Mouse (Mus musculus): ENCODE data around the gene Ctsj. TPM values are rescaled to one million over a fixed set of nuclear protein-coding genes. Genes with fewer than 3 reads are reported as not detected.
"Not testable (repeated sequence)": the region's sequence is repeated elsewhere in the genome, so short reads cannot be mapped to it uniquely, and the experiment has no call there.

Ctsj gene
- not detected in 2 replicates for polyA plus RNA-seq (2015; fragmentation: Nextera tagmentation; extraction: Ambion mirVana)

- Histone ChIP-seq H3K4me3 (replicated peaks; ENCODE audit: low read length) (no peak within 1 kb of the TSS), H3K4me1 (replicated peaks; ENCODE audit: control insufficient read depth, insufficient read depth, low read length) (no peaks in the 10 kb centered on the region), H3K27me3 (replicated peaks; ENCODE audit: control insufficient read depth, insufficient read depth, low read length) (no peaks in the 10 kb centered on the region), H3K9ac (replicated peaks; ENCODE audit: low read depth, low read length) (no peak within 1 kb of the TSS), H3K36me3 (ENCODE audit: control insufficient read depth, insufficient read depth) (no peaks in the 10 kb centered on the region), H3K9me3 (ENCODE audit: control insufficient read depth, low read length) (peaks cover 7% of the 10 kb centered on the region; the same call in 1 of the 2 replicates), H3K27ac (ENCODE audit: low read length) (no peak within 1 kb of the TSS), H3K4me2 (ENCODE audit: low read length) (no peak within 1 kb of the TSS)
- WGBS: 80% methylated on average over 3 of the region's 3 CpGs
- no peak for ATAC-seq
These were observed at the start of gene Ctsj for GRCm38 (mm10) chr13:61005859-61006258. Ctsj (minus strand) TSS chr13:61005959.

DNA sequence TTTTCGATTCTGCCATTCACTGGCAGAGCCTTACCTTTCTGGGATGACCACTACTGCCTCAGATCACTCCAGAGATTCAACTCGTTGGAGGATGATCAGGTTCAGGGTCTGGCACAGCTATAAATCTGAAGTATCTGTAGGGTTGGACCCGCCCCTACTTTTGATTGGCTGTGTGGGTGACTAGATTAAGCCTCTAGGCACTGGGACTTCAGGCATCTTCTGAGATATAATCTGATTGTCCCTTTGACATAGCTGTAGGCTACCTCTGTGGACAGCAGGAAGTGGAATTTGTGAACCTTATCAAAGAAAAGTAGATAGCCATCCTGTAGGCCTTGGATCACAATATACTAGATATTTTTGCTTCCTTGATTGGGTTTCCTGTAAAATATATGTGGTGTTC is 34.8 kb upstream of the Ctsj start, which contains the start of gene Ctsq:
Ctsq (minus strand) TSS at position 101 of the 400 bp plus-strand sequence.
- H3K9me3 ChIP-seq (ENCODE audit: control insufficient read depth, low read length): peaks cover 9% of the 10 kb centered on the region
- H3K36me3 ChIP-seq (ENCODE audit: control insufficient read depth, insufficient read depth): no peaks in the 10 kb centered on the region
- H3K27ac ChIP-seq (ENCODE audit: low read length): no peak within 1 kb of the TSS
- H3K4me2 ChIP-seq (ENCODE audit: low read length): no peak within 1 kb of the TSS
- H3K9ac ChIP-seq (replicated peaks; ENCODE audit: low read depth, low read length): no peak within 1 kb of the TSS
- H3K27me3 ChIP-seq (replicated peaks; ENCODE audit: control insufficient read depth, insufficient read depth, low read length): no peaks in the 10 kb centered on the region
- WGBS: 53% methylated on average over 3 of the region's 3 CpGs
- ATAC-seq: no peak
- H3K4me1 ChIP-seq (replicated peaks; ENCODE audit: control insufficient read depth, insufficient read depth, low read length): no peaks in the 10 kb centered on the region
- no peak within 1 kb of the TSS for H3K4me3 ChIP-seq (replicated peaks; ENCODE audit: low read length)

DNA sequence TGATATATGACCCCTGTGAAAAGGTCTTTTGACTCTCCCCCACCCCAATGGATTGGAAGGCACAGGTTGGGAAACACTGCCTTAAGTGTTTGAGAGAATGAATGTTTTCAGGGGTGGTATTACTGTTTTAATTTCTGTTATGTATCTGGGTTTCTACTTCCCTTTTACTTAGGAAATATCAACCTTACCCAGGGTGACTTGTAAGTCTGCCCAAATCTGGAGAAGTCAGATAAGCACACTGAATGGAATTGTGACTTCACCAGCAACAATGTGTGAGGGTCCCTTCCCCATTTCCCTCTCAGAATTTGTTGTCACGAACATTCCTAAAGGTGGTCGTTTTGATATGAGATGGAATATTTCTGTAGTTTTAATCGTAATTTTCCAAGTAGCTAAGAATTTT is 17.0 kb upstream of the Ctsj start:
- H3K36me3 ChIP-seq (ENCODE audit: control insufficient read depth, insufficient read depth): no peaks in the 10 kb centered on the region
- no peak for ATAC-seq
- H3K4me1 ChIP-seq (replicated peaks; ENCODE audit: control insufficient read depth, insufficient read depth, low read length): no peaks in the 10 kb centered on the region
- H3K4me3 ChIP-seq (replicated peaks; ENCODE audit: low read length): no peak overlapping the region
- WGBS: 93% methylated on average over 3 of the region's 3 CpGs
- no peak overlapping the region for H3K9ac ChIP-seq (replicated peaks; ENCODE audit: low read depth, low read length)
- no peaks in the 10 kb centered on the region for H3K27me3 ChIP-seq (replicated peaks; ENCODE audit: control insufficient read depth, insufficient read depth, low read length)
- no peak overlapping the region for H3K4me2 ChIP-seq (ENCODE audit: low read length)
- peaks cover 7% of the 10 kb centered on the region; the same call in 1 of the 2 replicates for H3K9me3 ChIP-seq (ENCODE audit: control insufficient read depth, low read length)
- no peak overlapping the region for H3K27ac ChIP-seq (ENCODE audit: low read length)

GRCm38 (mm10) chr13:61021844-61022243 is 16.1 kb upstream of the Ctsj start:
- ATAC-seq: no peak
- Histone ChIP-seq H3K36me3 (ENCODE audit: control insufficient read depth, insufficient read depth) (no peaks in the 10 kb centered on the region), H3K27me3 (replicated peaks; ENCODE audit: control insufficient read depth, insufficient read depth, low read length) (no peaks in the 10 kb centered on the region), H3K4me1 (replicated peaks; ENCODE audit: control insufficient read depth, insufficient read depth, low read length) (no peaks in the 10 kb centered on the region), H3K9me3 (ENCODE audit: control insufficient read depth, low read length) (peaks cover 7% of the 10 kb centered on the region; the same call in 1 of the 2 replicates), H3K4me3 (replicated peaks; ENCODE audit: low read length) (no peak overlapping the region), H3K27ac (ENCODE audit: low read length) (no peak overlapping the region), H3K4me2 (ENCODE audit: low read length) (no peak overlapping the region), H3K9ac (replicated peaks; ENCODE audit: low read depth, low read length) (no peak overlapping the region)
- WGBS: 75% methylated on average over 6 of the region's 6 CpGs

GRCm38 (mm10) chr13:61010171-61010570 is 4.4 kb upstream of the Ctsj start:
- Histone ChIP-seq H3K27ac (ENCODE audit: low read length) (no peak overlapping the region), H3K4me3 (replicated peaks; ENCODE audit: low read length) (no peak overlapping the region), H3K4me2 (ENCODE audit: low read length) (no peak overlapping the region), H3K36me3 (ENCODE audit: control insufficient read depth, insufficient read depth) (no peaks in the 10 kb centered on the region), H3K9ac (replicated peaks; ENCODE audit: low read depth, low read length) (no peak overlapping the region), H3K27me3 (replicated peaks; ENCODE audit: control insufficient read depth, insufficient read depth, low read length) (no peaks in the 10 kb centered on the region), H3K9me3 (ENCODE audit: control insufficient read depth, low read length) (peaks cover 14% of the 10 kb centered on the region; the same call in 1 of the 2 replicates), H3K4me1 (replicated peaks; ENCODE audit: control insufficient read depth, insufficient read depth, low read length) (no peaks in the 10 kb centered on the region)
- ATAC-seq: no peak
- WGBS: 88% methylated on average over 4 of the region's 4 CpGs

GRCm38 (mm10) chr13:60997600-60997999 is 8.2 kb downstream of the Ctsj start:
- H3K9ac ChIP-seq (replicated peaks; ENCODE audit: low read depth, low read length): no peak overlapping the region
- ATAC-seq: no peak
- no peaks in the 10 kb centered on the region for H3K36me3 ChIP-seq (ENCODE audit: control insufficient read depth, insufficient read depth)
- no peaks in the 10 kb centered on the region for H3K27me3 ChIP-seq (replicated peaks; ENCODE audit: control insufficient read depth, insufficient read depth, low read length)
- 67% methylated on average over 2 of the region's 2 CpGs for WGBS
- H3K4me2 ChIP-seq (ENCODE audit: low read length): no peak overlapping the region
- no peak overlapping the region for H3K4me3 ChIP-seq (replicated peaks; ENCODE audit: low read length)
- H3K4me1 ChIP-seq (replicated peaks; ENCODE audit: control insufficient read depth, insufficient read depth, low read length): no peaks in the 10 kb centered on the region
- no peak overlapping the region for H3K27ac ChIP-seq (ENCODE audit: low read length)
- H3K9me3 ChIP-seq (ENCODE audit: control insufficient read depth, low read length): peaks cover 12% of the 10 kb centered on the region; the same call in 1 of the 2 replicates

DNA sequence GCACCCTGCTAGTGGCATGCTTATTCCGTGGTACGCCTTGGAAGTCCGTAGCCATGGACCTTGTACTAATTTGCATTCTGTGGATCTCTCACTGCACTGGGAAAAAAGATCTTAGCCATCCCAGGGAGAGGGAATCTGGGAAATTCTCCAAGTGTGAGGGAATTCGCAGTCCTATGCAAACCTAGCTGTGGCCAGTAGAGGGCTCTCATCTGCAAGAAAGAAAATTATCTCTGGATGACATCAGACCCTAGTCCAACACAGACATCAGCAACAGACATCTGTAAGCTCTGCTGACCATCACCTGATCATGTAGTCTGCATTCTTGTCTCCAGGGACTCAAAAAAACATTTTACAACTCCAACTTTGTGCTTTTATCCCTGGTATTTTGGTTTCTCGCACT is 18.8 kb downstream of the Ctsj start:
- not testable (repeated sequence) for H3K36me3 ChIP-seq (ENCODE audit: control insufficient read depth, insufficient read depth); H3K4me1 ChIP-seq (replicated peaks; ENCODE audit: control insufficient read depth, insufficient read depth, low read length); H3K4me3 ChIP-seq (replicated peaks; ENCODE audit: low read length); H3K9me3 ChIP-seq (ENCODE audit: control insufficient read depth, low read length); H3K27me3 ChIP-seq (replicated peaks; ENCODE audit: control insufficient read depth, insufficient read depth, low read length); ATAC-seq; H3K9ac ChIP-seq (replicated peaks; ENCODE audit: low read depth, low read length); H3K27ac ChIP-seq (ENCODE audit: low read length); H3K4me2 ChIP-seq (ENCODE audit: low read length)
- WGBS: 72% methylated on average over 4 of the region's 5 CpGs

DNA sequence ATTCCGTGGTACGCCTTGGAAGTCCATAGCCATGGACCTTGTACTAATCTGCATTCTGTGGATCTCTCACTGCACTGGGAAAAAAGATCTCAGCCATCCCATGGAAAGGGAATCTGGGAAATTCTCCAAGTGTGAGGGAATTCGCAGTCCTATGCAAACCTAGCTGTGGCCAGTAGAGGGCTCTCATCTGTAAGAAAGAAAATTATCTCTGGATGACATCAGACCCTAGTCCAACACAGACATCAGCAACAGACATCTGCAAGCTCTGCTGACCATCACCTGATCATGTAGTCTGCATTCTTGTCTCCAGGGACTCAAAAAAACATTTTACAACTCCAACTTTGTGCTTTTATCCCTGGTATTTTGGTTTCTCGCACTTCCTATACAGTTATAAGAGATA is 33.4 kb downstream of the Ctsj start:
- H3K4me1 ChIP-seq (replicated peaks; ENCODE audit: control insufficient read depth, insufficient read depth, low read length); H3K4me2 ChIP-seq (ENCODE audit: low read length); H3K9me3 ChIP-seq (ENCODE audit: control insufficient read depth, low read length); ATAC-seq; H3K4me3 ChIP-seq (replicated peaks; ENCODE audit: low read length); H3K9ac ChIP-seq (replicated peaks; ENCODE audit: low read depth, low read length); H3K27me3 ChIP-seq (replicated peaks; ENCODE audit: control insufficient read depth, insufficient read depth, low read length); H3K36me3 ChIP-seq (ENCODE audit: control insufficient read depth, insufficient read depth); H3K27ac ChIP-seq (ENCODE audit: low read length): not testable (repeated sequence)
- WGBS: 62% methylated on average over 4 of the region's 4 CpGs

DNA sequence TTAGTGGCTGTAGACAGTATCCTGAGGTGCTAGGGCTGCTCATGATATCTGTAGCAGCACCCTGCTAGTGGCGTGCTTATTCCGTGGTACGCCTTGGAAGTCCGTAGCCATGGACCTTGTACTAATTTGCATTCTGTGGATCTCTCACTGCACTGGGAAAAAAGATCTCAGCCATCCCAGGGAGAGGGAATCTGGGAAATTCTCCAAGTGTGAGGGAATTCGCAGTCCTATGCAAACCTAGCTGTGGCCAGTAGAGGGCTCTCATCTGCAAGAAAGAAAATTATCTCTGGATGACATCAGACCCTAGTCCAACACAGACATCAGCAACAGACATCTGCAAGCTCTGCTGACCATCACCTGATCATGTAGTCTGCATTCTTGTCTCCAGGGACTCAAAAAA is 41.8 kb downstream of the Ctsj start:
- not testable (repeated sequence) for H3K4me2 ChIP-seq (ENCODE audit: low read length); H3K36me3 ChIP-seq (ENCODE audit: control insufficient read depth, insufficient read depth); H3K27me3 ChIP-seq (replicated peaks; ENCODE audit: control insufficient read depth, insufficient read depth, low read length); H3K4me3 ChIP-seq (replicated peaks; ENCODE audit: low read length); ATAC-seq; H3K27ac ChIP-seq (ENCODE audit: low read length); H3K9ac ChIP-seq (replicated peaks; ENCODE audit: low read depth, low read length); H3K4me1 ChIP-seq (replicated peaks; ENCODE audit: control insufficient read depth, insufficient read depth, low read length)
- WGBS: 28% methylated on average over 4 of the region's 5 CpGs
- H3K9me3 ChIP-seq (ENCODE audit: control insufficient read depth, low read length): peaks cover 11% of the 10 kb centered on the region

GRCm38 (mm10) chr13:60961706-60962105 is 44.1 kb downstream of the Ctsj start:
- no peak overlapping the region for H3K4me3 ChIP-seq (replicated peaks; ENCODE audit: low read length)
- peaks cover 16% of the 10 kb centered on the region for H3K9me3 ChIP-seq (ENCODE audit: control insufficient read depth, low read length)
- 71% methylated on average over 5 of the region's 5 CpGs for WGBS
- H3K4me1 ChIP-seq (replicated peaks; ENCODE audit: control insufficient read depth, insufficient read depth, low read length): no peaks in the 10 kb centered on the region
- H3K27ac ChIP-seq (ENCODE audit: low read length): no peak overlapping the region
- H3K27me3 ChIP-seq (replicated peaks; ENCODE audit: control insufficient read depth, insufficient read depth, low read length): no peaks in the 10 kb centered on the region
- no peak overlapping the region for H3K9ac ChIP-seq (replicated peaks; ENCODE audit: low read depth, low read length)
- no peak overlapping the region for H3K4me2 ChIP-seq (ENCODE audit: low read length)
- ATAC-seq: no peak
- no peaks in the 10 kb centered on the region for H3K36me3 ChIP-seq (ENCODE audit: control insufficient read depth, insufficient read depth)
